Mouse (Mus musculus): Measurements from ENCODE around the gene Lrrc74a. TPM values are rescaled to one million over a fixed set of nuclear protein-coding genes. Genes with fewer than 3 reads are reported as not detected.

The Lrrc74a gene
- polyA plus RNA-seq, 1 experiment from 2014 or later, result not detected

- no peaks in the 10 kb centered on the region for H3K4me1 ChIP-seq (ENCODE audit: control insufficient read depth, low read depth, low read length)
- H3K9ac ChIP-seq (ENCODE audit: low read depth, low read length), result no peak overlapping the region
- no peak overlapping the region for H3K4me3 ChIP-seq (ENCODE audit: low read depth, low read length)
- no peak; the same call in 1 of the 2 replicates for ATAC-seq (ENCODE audit: low read depth)
- no peaks in the 10 kb centered on the region for H3K9me3 ChIP-seq (replicated peaks; ENCODE audit: control insufficient read depth, low read length)
- no peaks in the 10 kb centered on the region for H3K27me3 ChIP-seq (ENCODE audit: control insufficient read depth, insufficient read depth, low read depth, low read length)
- H3K27ac ChIP-seq (ENCODE audit: low read length), result no peak overlapping the region
- 19% methylated on average over 5 of the region's 5 CpGs for WGBS (ENCODE audit: insufficient replicate concordance)
- H3K4me2 ChIP-seq (ENCODE audit: low read depth, low read length), result no peak overlapping the region
- H3K36me3 ChIP-seq (ENCODE audit: control insufficient read depth, insufficient read depth), result no peaks in the 10 kb centered on the region
These were observed 20.1 kb upstream of the Lrrc74a start for GRCm38 (mm10) chr12:86714026-86714425.

- H3K9ac ChIP-seq (ENCODE audit: low read depth, low read length), result no peak overlapping the region
- H3K9me3 ChIP-seq (replicated peaks; ENCODE audit: control insufficient read depth, low read length), result no peaks in the 10 kb centered on the region
- H3K4me1 ChIP-seq (ENCODE audit: control insufficient read depth, low read depth, low read length), result no peaks in the 10 kb centered on the region
- no peak overlapping the region for H3K4me3 ChIP-seq (ENCODE audit: low read depth, low read length)
- H3K4me2 ChIP-seq (ENCODE audit: low read depth, low read length), result no peak overlapping the region
- no peaks in the 10 kb centered on the region for H3K36me3 ChIP-seq (ENCODE audit: control insufficient read depth, insufficient read depth)
- WGBS (ENCODE audit: insufficient replicate concordance), result 40% methylated on average over 5 of the region's 5 CpGs
- no peak for ATAC-seq (ENCODE audit: low read depth)
- no peaks in the 10 kb centered on the region for H3K27me3 ChIP-seq (ENCODE audit: control insufficient read depth, insufficient read depth, low read depth, low read length)
- no peak overlapping the region for H3K27ac ChIP-seq (ENCODE audit: low read length)
These were observed 18.8 kb upstream of the Lrrc74a start for GRCm38 (mm10) chr12:86715401-86715800.

- Histone ChIP-seq H3K36me3 (ENCODE audit: control insufficient read depth, insufficient read depth) (no peaks in the 10 kb centered on the region), H3K9ac (ENCODE audit: low read depth, low read length) (no peak overlapping the region), H3K27me3 (ENCODE audit: control insufficient read depth, insufficient read depth, low read depth, low read length) (no peaks in the 10 kb centered on the region), H3K4me1 (ENCODE audit: control insufficient read depth, low read depth, low read length) (no peaks in the 10 kb centered on the region), H3K9me3 (replicated peaks; ENCODE audit: control insufficient read depth, low read length) (no peaks in the 10 kb centered on the region), H3K4me3 (ENCODE audit: low read depth, low read length) (no peak overlapping the region), H3K27ac (ENCODE audit: low read length) (no peak overlapping the region), H3K4me2 (ENCODE audit: low read depth, low read length) (no peak overlapping the region)
- no peak for ATAC-seq (ENCODE audit: low read depth)
- WGBS (ENCODE audit: insufficient replicate concordance), result 72% methylated on average over 11 of the region's 11 CpGs
These were observed 17.2 kb upstream of the Lrrc74a start for GRCm38 (mm10) chr12:86716962-86717361.

GRCm38 (mm10) chr12:86719961-86720639 lies 14.1 kb upstream of the Lrrc74a start:
- no peak for ATAC-seq (ENCODE audit: low read depth)
- WGBS (ENCODE audit: insufficient replicate concordance), result 69% methylated on average over 18 of the region's 18 CpGs
- Histone ChIP-seq H3K4me1 (ENCODE audit: control insufficient read depth, low read depth, low read length) (no peaks in the 10 kb centered on the region), H3K27ac (ENCODE audit: low read length) (no peak overlapping the region), H3K9ac (ENCODE audit: low read depth, low read length) (no peak overlapping the region), H3K9me3 (replicated peaks; ENCODE audit: control insufficient read depth, low read length) (no peaks in the 10 kb centered on the region), H3K4me2 (ENCODE audit: low read depth, low read length) (no peak overlapping the region), H3K4me3 (ENCODE audit: low read depth, low read length) (no peak overlapping the region), H3K27me3 (ENCODE audit: control insufficient read depth, insufficient read depth, low read depth, low read length) (no peaks in the 10 kb centered on the region), H3K36me3 (ENCODE audit: control insufficient read depth, insufficient read depth) (no peaks in the 10 kb centered on the region)

GRCm38 (mm10) chr12:86721453-86721852 lies 12.7 kb upstream of the Lrrc74a start:
- ATAC-seq (ENCODE audit: low read depth), result no peak
- 63% methylated on average over 5 of the region's 5 CpGs for WGBS (ENCODE audit: insufficient replicate concordance)

GRCm38 (mm10) chr12:86724300-86724699 lies 9.9 kb upstream of the Lrrc74a start:
- Histone ChIP-seq H3K4me1 (ENCODE audit: control insufficient read depth, low read depth, low read length) (peaks cover 4% of the 10 kb centered on the region), H3K9me3 (replicated peaks; ENCODE audit: control insufficient read depth, low read length) (no peaks in the 10 kb centered on the region), H3K27me3 (ENCODE audit: control insufficient read depth, insufficient read depth, low read depth, low read length) (no peaks in the 10 kb centered on the region), H3K4me3 (ENCODE audit: low read depth, low read length) (no peak overlapping the region), H3K27ac (ENCODE audit: low read length) (no peak overlapping the region), H3K36me3 (ENCODE audit: control insufficient read depth, insufficient read depth) (no peaks in the 10 kb centered on the region), H3K9ac (ENCODE audit: low read depth, low read length) (no peak overlapping the region), H3K4me2 (ENCODE audit: low read depth, low read length) (no peak overlapping the region)
- ATAC-seq (ENCODE audit: low read depth), result no peak
- WGBS (ENCODE audit: insufficient replicate concordance), result 68% methylated on average over 2 of the region's 2 CpGs

More at GRCm38 (mm10) chr12:86721453-86721852, 12.7 kb upstream of the Lrrc74a start:
- Histone ChIP-seq H3K27ac (ENCODE audit: low read length) (no peak overlapping the region), H3K9ac (ENCODE audit: low read depth, low read length) (no peak overlapping the region), H3K4me1 (ENCODE audit: control insufficient read depth, low read depth, low read length) (peaks cover 4% of the 10 kb centered on the region), H3K9me3 (replicated peaks; ENCODE audit: control insufficient read depth, low read length) (no peaks in the 10 kb centered on the region), H3K36me3 (ENCODE audit: control insufficient read depth, insufficient read depth) (no peaks in the 10 kb centered on the region), H3K4me2 (ENCODE audit: low read depth, low read length) (no peak overlapping the region), H3K27me3 (ENCODE audit: control insufficient read depth, insufficient read depth, low read depth, low read length) (no peaks in the 10 kb centered on the region), H3K4me3 (ENCODE audit: low read depth, low read length) (no peak overlapping the region)

GRCm38 (mm10) chr12:86725706-86726105 lies 8.5 kb upstream of the Lrrc74a start:
- no peaks in the 10 kb centered on the region for H3K27me3 ChIP-seq (ENCODE audit: control insufficient read depth, insufficient read depth, low read depth, low read length)
- H3K4me1 ChIP-seq (ENCODE audit: control insufficient read depth, low read depth, low read length), result peaks cover 4% of the 10 kb centered on the region
- no peaks in the 10 kb centered on the region for H3K9me3 ChIP-seq (replicated peaks; ENCODE audit: control insufficient read depth, low read length)
- H3K4me2 ChIP-seq (ENCODE audit: low read depth, low read length), result peak overlapping the region; percentile 98
- WGBS (ENCODE audit: insufficient replicate concordance), result under 1% methylated on average over 19 of the region's 19 CpGs
- peak overlapping the region; percentile 66 for H3K4me3 ChIP-seq (ENCODE audit: low read depth, low read length)
- H3K27ac ChIP-seq (ENCODE audit: low read length), result no peak overlapping the region
- ATAC-seq (ENCODE audit: low read depth), result peak; percentile 3; the same call in 1 of the 2 replicates
- H3K9ac ChIP-seq (ENCODE audit: low read depth, low read length), result peak overlapping the region; percentile 60
- no peaks in the 10 kb centered on the region for H3K36me3 ChIP-seq (ENCODE audit: control insufficient read depth, insufficient read depth)

- Histone ChIP-seq H3K9ac (ENCODE audit: low read depth, low read length) (peak within 1 kb of the TSS; percentile 60), H3K4me2 (ENCODE audit: low read depth, low read length) (peak within 1 kb of the TSS; percentile 98), H3K4me3 (ENCODE audit: low read depth, low read length) (peak within 1 kb of the TSS; percentile 66), H3K27ac (ENCODE audit: low read length) (no peak within 1 kb of the TSS), H3K27me3 (ENCODE audit: control insufficient read depth, insufficient read depth, low read depth, low read length) (no peaks in the 10 kb centered on the region), H3K9me3 (replicated peaks; ENCODE audit: control insufficient read depth, low read length) (no peaks in the 10 kb centered on the region), H3K4me1 (ENCODE audit: control insufficient read depth, low read depth, low read length) (peaks cover 4% of the 10 kb centered on the region), H3K36me3 (ENCODE audit: control insufficient read depth, insufficient read depth) (no peaks in the 10 kb centered on the region)
- under 1% methylated on average over 42 of the region's 44 CpGs for WGBS (ENCODE audit: insufficient replicate concordance)
- ATAC-seq (ENCODE audit: low read depth), result peak; percentile 99
These were observed 8.0 kb upstream of the Lrrc74a start, which contains the start of gene Angel1 for GRCm38 (mm10) chr12:86726120-86726640. Angel1 (minus strand) TSS chr12:86726460.

- no peaks in the 10 kb centered on the region for H3K36me3 ChIP-seq (ENCODE audit: control insufficient read depth, insufficient read depth)
- no peak for ATAC-seq (ENCODE audit: low read depth)
- H3K4me3 ChIP-seq (ENCODE audit: low read depth, low read length), result no peak overlapping the region
- no peaks in the 10 kb centered on the region for H3K27me3 ChIP-seq (ENCODE audit: control insufficient read depth, insufficient read depth, low read depth, low read length)
- WGBS (ENCODE audit: insufficient replicate concordance), result 69% methylated on average over 13 of the region's 13 CpGs
- H3K4me1 ChIP-seq (ENCODE audit: control insufficient read depth, low read depth, low read length), result no peaks in the 10 kb centered on the region
- H3K4me2 ChIP-seq (ENCODE audit: low read depth, low read length), result no peak overlapping the region
- H3K9ac ChIP-seq (ENCODE audit: low read depth, low read length), result no peak overlapping the region
- no peak overlapping the region for H3K27ac ChIP-seq (ENCODE audit: low read length)
- no peaks in the 10 kb centered on the region for H3K9me3 ChIP-seq (replicated peaks; ENCODE audit: control insufficient read depth, low read length)
These were observed 26.9 kb downstream of the Lrrc74a start for GRCm38 (mm10) chr12:86761036-86761435.
